1 mouse cellular context compared by ENCODE assay signal in the genomic region with DNA sequence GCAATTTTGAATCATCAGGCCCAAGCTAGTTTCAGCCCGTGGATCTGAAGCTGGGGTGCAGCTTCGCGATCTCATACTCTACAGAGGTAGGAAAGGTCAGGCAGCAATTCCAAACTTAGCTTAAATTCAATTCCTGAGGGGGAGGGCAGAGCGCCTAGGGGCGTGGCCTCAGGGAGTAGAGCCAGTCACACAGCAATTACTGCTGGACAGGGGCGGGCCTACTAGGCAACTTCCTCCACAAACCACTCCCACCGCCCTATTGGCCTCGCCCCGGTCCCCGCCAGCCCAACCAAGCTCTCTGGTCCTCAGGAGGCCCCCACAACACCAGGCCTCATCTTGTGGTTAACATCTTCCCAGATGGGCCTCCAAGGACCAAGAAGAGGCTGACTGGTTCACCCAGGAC.
TF ChIP-seq lines count a peak whose summit lies in the region.

No protein-coding gene starts in this region.

TF ChIP-seq in myocyte, 11 proteins besides CTCF, POLR2A, EP300 and RAD21 (continued from another document):
- TF ChIP-seq TCF3 (IDR thresholded peaks at IDR 0.05; ENCODE audit: insufficient read length, low read depth) = no peak
- TF ChIP-seq TCF12 (IDR thresholded peaks at IDR 0.05; ENCODE audit: insufficient read depth, poor library complexity, severe bottlenecking) = no peak
- no peak for TF ChIP-seq MYOG (IDR thresholded peaks at IDR 0.05; ENCODE audit: control insufficient read depth in 1 of 3, insufficient read depth in 1 of 3, insufficient read length in 2 of 3, low read depth in 2 of 3)
